Mouse (Mus musculus): Measurements from ENCODE around the gene Itih1.

DNA sequence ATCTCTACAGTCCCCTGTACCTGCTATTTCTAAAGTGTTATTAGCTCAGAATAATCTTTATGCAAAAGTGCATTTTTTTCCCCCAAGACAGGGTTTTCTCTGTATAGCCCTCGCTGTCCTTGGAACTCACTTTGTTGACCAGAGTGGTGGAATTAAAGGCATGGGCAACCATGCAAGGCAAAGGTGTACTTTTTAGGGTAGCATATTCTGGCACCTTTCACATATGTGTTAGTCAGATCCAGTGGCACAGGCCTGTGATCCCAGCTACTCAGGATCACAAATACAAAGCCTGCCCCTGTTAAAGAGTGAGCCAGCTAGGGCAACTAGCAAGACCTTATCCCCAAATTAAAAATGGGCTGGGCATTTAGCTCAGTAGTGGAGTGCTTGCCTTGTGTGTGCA, 17.3 kb upstream of the Itih1 start:
- TF ChIP-seq E2F4 (IDR thresholded peaks at IDR 0.05; ENCODE audit: insufficient replicate concordance, low read depth, low read length): no peak
- TF ChIP-seq MEF2A (IDR thresholded peaks at IDR 0.05; ENCODE audit: borderline replicate concordance, low read depth, low read length): no peak
- TF ChIP-seq CTCF (conservative IDR thresholded peaks at IDR 0.05 in 1 of 2, IDR thresholded peaks at IDR 0.05 in 1 of 2; ENCODE audit: low read depth in 2 of 2, low read length in 2 of 2): no peak
- TF ChIP-seq PAX5 (IDR thresholded peaks at IDR 0.05; ENCODE audit: low read length): no peak
